Mouse (Mus musculus) embryonic facial prominence, embryonic 14.5 days (tissue): ENCODE data around the gene Ugt8a. TPM values are rescaled to one million over a fixed set of nuclear protein-coding genes. Genes with fewer than 3 reads are reported as not detected.

Experiments
- ATAC-seq: fragments of 200-750 bp; cut with Nextera tagmentation; 2 replicates; pipeline ENCODE4 v1.8.0; 2017; ENCODE audit warnings: low read depth, moderate number of reproducible peaks, moderate TSS enrichment
- DNase-seq: peaks from one replicate; pipeline ENCODE4 v3.0.0-alpha.2; 2015; ENCODE audit warnings: low spot score
- H3K27ac ChIP-seq: fragments of 300-500 bp; sonication (generic); replicated peaks from 2 replicates; pipeline ENCODE4 v1.5.1; 2014; ENCODE audit warnings: low read depth, mild to moderate bottlenecking, low read length, moderate library complexity
- H3K27me3 ChIP-seq: fragments of 300-500 bp; sonication (generic); replicated peaks from 2 replicates; pipeline ENCODE4 v1.6.1; 2014; ENCODE audit warnings: low read length; ENCODE audit not compliant: control insufficient read depth, insufficient read depth
- H3K36me3 ChIP-seq: fragments of 300-500 bp; sonication (generic); 2 replicates; pipeline ENCODE4 v1.6.1; 2014; ENCODE audit warnings: low read length, mixed read lengths; ENCODE audit not compliant: control insufficient read depth, insufficient read depth
- H3K4me1 ChIP-seq: fragments of 300-500 bp; sonication (generic); 2 replicates; pipeline ENCODE4 v1.6.1; 2014; ENCODE audit warnings: antibody characterized with exemption, low read length; ENCODE audit not compliant: control insufficient read depth, insufficient read depth
- H3K4me2 ChIP-seq: fragments of 300-500 bp; sonication (generic); 2 replicates; pipeline ENCODE4 v1.6.1; 2014; ENCODE audit warnings: low read depth, mild to moderate bottlenecking, low read length, moderate library complexity, mixed read lengths
- H3K4me3 ChIP-seq: fragments of 300-500 bp; sonication (generic); 2 replicates; pipeline ENCODE4 v1.5.1; 2014; ENCODE audit warnings: low read depth, mild to moderate bottlenecking, low read length
- H3K9ac ChIP-seq: fragments of 300-500 bp; sonication (generic); 2 replicates; pipeline ENCODE4 v1.6.1; 2014; ENCODE audit warnings: low read depth, mild to moderate bottlenecking, low read length, moderate library complexity, mixed read lengths
- H3K9me3 ChIP-seq: fragments of 300-500 bp; sonication (generic); 2 replicates; pipeline ENCODE4 v1.6.1; 2016; ENCODE audit warnings: low read length; ENCODE audit not compliant: control insufficient read depth
- WGBS: fragments of 180-500 bp; shearing (Covaris S2); extraction: QIAGEN DNeasy Blood & Tissue Kit; methylation state at CpG from one replicate; pipeline ENCODE4 v1.1.7; 2014; 5-methylcytosine and 5-hydroxymethylcytosine counted together
- polyA plus RNA-seq: library from polyadenylated mRNA; unstranded; fragments of >200 nt; fragmentation: Nextera tagmentation; extraction: Ambion mirVana; gene quantifications from 2 replicates; pipeline ENCODE4 v1.2.1, GENCODE M21; 2014

The Ugt8a gene
- polyA plus RNA-seq, 1 experiment from 2014 or later = 1.8 TPM

DNA sequence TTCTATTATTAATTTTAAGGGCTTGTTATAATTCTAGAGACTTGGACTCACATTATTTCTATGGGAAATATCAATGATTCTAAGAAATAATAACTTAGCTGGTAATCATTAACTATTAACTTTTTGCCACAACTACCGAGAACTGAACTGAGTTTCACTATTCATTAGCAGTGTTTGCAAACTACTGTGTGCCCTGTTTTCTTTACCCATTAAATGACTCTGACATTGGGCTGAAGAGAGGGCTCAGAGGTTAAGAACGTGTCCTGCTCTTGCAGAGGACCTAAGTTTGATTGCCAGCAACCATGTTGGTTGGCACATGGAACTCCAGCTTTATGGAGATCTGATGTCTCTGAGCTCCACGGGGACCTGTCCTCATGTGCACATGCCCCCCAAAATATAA lies 2.4 kb upstream of the Ugt8a start:
- H3K9ac ChIP-seq = no peak overlapping the region
- H3K36me3 ChIP-seq = no peaks in the 10 kb centered on the region
- WGBS = 66% methylated on average over 3 of the region's 3 CpGs
- H3K4me3 ChIP-seq = no peak overlapping the region
- H3K27ac ChIP-seq = no peak overlapping the region
- peaks cover 42% of the 10 kb centered on the region for H3K27me3 ChIP-seq
- H3K4me1 ChIP-seq = no peaks in the 10 kb centered on the region; the same call in 1 of the 2 replicates
- no peak overlapping the region for H3K4me2 ChIP-seq
- H3K9me3 ChIP-seq = no peaks in the 10 kb centered on the region
- no peak for DNase-seq
- ATAC-seq = no peak

DNA sequence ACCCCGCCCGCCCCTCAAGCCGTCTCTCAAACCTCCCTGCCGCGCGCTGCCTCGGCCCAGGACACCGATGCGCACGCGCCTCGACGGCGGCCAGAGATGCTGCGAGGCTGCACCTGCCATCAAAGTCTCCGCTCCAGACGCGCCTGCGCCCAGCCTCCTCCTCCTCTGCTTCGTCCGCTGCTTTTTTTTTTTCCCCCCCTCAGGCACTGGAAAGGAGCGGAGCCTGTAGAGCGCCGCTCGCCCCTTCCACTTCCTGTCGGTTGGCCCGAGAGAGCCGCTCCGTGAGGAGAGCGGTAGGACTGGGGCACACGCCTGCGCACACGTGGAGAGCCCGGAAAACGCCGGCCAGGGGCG lies 314 bp upstream of the Ugt8a start:
- Histone ChIP-seq H3K9me3 (no peaks in the 10 kb centered on the region), H3K27me3 (peaks cover 47% of the 10 kb centered on the region), H3K4me3 (peak overlapping the region; percentile 51), H3K36me3 (no peaks in the 10 kb centered on the region), H3K4me1 (no peaks in the 10 kb centered on the region; the same call in 1 of the 2 replicates), H3K9ac (no peak overlapping the region), H3K27ac (no peak overlapping the region), H3K4me2 (peak overlapping the region; percentile 88)
- ATAC-seq (peak; percentile 77), DNase-seq (peak; percentile 36)
- WGBS = under 1% methylated on average over 16 of the region's 37 CpGs

DNA sequence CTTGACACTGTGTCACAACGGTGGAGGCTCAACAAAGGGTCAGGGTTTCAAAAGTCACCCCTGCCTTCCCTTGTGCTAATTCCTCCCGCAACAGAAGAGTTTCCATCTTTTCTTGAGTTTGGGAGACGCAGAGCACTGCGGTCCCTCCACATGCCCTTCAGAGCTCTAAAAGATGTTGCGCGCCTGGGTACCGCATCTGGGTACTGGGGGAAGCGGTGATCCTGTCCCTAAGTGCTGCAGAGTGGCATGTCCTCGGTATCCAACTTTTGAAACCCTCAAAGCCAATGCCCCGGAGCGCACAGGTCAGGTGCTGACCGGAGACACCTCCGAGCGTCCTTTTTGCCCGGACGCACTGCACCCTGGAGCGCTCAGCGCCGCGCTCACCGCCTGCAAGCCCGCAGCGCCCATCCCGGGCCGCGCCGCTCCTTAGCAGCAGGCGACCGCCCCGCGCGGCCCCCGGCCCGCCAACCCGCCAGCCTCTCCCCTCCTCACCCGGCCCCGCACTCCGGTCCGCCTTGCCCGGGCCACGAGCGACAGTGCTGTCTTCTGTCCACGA lies 805 bp downstream of the Ugt8a start:
- Histone ChIP-seq H3K36me3 (no peaks in the 10 kb centered on the region), H3K4me3 (peak overlapping the region; percentile 51), H3K9me3 (no peaks in the 10 kb centered on the region), H3K4me1 (no peaks in the 10 kb centered on the region; the same call in 1 of the 2 replicates), H3K27ac (no peak overlapping the region), H3K4me2 (peak overlapping the region; percentile 88), H3K27me3 (peaks cover 47% of the 10 kb centered on the region), H3K9ac (peak overlapping the region; percentile 49; the same call in 1 of the 2 replicates)
- 2% methylated on average over 17 of the region's 43 CpGs for WGBS
- no peak for DNase-seq
- peak; percentile 53 for ATAC-seq

DNA sequence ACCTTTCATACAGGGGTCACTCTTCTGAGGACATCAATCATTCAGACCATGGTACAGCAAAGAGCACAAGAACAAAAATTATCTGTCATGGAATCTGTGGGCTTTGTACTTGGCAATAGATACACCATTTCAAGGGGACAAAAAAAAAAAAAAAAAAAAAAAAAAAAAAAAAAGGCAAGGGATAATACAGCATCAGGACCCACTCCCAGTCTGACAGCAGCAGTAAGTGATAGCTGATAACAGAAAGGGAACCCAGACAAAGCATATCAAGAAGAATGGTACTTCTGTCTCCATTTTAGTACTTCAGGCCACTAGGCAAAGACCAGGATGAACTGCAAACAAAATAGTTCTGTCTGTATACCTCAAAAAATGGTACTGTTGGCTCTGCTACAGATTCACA lies 2.6 kb downstream of the Ugt8a start:
- DNase-seq (no peak), ATAC-seq (no peak)
- no peak overlapping the region for H3K4me3 ChIP-seq
- H3K4me1 ChIP-seq = no peaks in the 10 kb centered on the region; the same call in 1 of the 2 replicates
- no peak overlapping the region for H3K4me2 ChIP-seq
- H3K27ac ChIP-seq = no peak overlapping the region
- H3K36me3 ChIP-seq = no peaks in the 10 kb centered on the region
- peaks cover 45% of the 10 kb centered on the region for H3K27me3 ChIP-seq
- H3K9ac ChIP-seq = no peak overlapping the region
- no peaks in the 10 kb centered on the region for H3K9me3 ChIP-seq

DNA sequence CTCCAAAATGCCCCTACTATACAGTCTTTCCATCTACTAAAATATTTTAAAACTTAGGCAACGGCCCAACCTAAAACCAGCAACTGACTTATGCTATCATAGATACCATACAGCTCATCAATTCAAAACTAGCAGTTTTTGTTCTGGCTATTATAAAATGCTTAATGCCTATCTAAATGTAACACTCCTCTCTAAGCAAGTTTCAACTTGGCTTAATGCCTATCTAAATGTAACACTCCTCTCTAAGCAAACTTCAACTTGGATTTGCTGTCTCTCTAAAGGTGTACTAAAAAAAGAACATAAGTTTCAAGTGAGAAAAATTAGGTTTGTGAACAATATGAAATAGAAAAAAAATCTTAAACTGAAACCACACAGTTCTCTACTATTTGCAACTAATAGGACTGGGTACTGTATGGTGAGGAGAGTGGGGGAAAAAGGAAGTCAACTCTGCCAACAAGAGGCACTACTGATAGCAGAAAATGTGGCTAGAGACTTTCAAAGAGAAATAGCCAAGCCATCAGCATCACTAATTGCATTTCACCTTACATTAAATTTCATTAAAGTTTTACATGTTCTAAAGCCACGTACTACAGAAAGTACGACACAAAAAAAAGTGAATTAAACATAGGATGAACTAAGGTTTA lies 5.7 kb downstream of the Ugt8a start:
- Histone ChIP-seq H3K27me3 (peaks cover 20% of the 10 kb centered on the region), H3K4me3 (no peak overlapping the region), H3K9ac (no peak overlapping the region), H3K9me3 (no peaks in the 10 kb centered on the region), H3K27ac (no peak overlapping the region), H3K4me2 (no peak overlapping the region), H3K4me1 (no peaks in the 10 kb centered on the region; the same call in 1 of the 2 replicates), H3K36me3 (no peaks in the 10 kb centered on the region)
- ATAC-seq = no peak
- 87% methylated on average over 3 of the region's 3 CpGs for WGBS
- DNase-seq = no peak

DNA sequence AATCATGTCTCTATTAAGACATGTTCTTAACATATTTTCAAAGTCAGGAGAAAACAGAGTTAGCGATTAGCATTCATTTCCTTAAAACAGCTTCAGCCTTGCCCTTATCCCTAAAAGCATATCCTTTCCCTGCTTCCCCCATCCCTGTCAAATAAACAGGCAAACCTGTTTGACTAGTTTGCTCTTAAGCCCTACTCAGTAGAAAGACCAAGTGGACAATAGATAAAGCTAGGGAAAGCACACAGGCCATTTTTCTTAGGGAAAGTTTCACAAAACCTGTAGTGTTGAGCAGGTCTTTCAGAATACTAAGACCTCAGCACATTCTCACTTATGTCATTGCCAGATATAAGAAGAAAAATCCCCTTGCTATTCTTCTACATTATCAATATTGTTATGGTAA lies 7.4 kb downstream of the Ugt8a start:
- no peak overlapping the region for H3K4me3 ChIP-seq
- no peaks in the 10 kb centered on the region for H3K36me3 ChIP-seq
- H3K4me2 ChIP-seq = no peak overlapping the region
- ATAC-seq (peak; percentile 67; the same call in 1 of the 2 replicates), DNase-seq (peak; percentile 23)
- WGBS = 34% methylated on average over 1 of the region's 1 CpGs
- H3K9me3 ChIP-seq = no peaks in the 10 kb centered on the region
- H3K27ac ChIP-seq = no peak overlapping the region
- H3K27me3 ChIP-seq = peaks cover 7% of the 10 kb centered on the region; the same call in 1 of the 2 replicates
- H3K9ac ChIP-seq = no peak overlapping the region
- no peaks in the 10 kb centered on the region for H3K4me1 ChIP-seq

DNA sequence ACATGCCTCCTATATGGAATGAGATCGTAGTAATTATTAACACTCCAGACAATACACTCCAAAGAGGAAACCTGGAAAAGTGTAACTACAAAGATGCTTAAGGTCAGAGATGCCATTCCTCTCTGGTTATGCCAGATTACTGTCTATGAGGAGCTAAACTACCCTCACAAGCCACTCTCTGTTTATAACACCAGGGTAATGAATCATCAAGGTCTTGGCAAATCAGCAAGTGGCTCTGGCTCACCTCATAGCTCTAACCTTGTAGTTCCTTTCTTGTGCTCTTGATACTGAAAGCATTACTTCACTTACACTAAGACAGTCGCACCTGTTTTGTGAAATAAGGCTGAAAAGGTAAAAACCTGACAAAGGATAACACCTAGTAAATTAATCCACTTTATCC lies 17.5 kb downstream of the Ugt8a start:
- Histone ChIP-seq H3K4me2 (no peak overlapping the region), H3K9ac (no peak overlapping the region), H3K4me1 (no peaks in the 10 kb centered on the region), H3K27ac (no peak overlapping the region), H3K36me3 (no peaks in the 10 kb centered on the region), H3K9me3 (no peaks in the 10 kb centered on the region), H3K4me3 (no peak overlapping the region), H3K27me3 (no peaks in the 10 kb centered on the region)
- ATAC-seq = no peak
- no peak for DNase-seq
- 77% methylated on average over 2 of the region's 2 CpGs for WGBS

DNA sequence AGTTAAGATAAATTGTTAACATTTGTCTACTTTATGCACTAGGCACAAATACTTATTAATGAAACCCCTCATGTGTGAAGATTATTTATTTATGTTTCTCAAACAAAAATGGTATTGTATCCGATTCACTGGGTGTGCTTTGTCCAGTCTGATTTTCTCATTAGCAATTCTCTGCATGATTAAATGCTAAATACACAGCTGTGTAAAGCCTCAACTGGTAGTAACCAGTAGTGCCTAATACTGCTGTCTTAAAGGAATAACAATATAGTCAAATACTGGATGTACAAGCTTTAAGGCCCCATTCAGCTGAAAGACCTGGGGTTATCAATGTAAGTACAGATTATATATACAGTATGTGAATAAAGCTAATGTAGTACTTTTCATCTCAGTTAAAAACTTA lies 39.4 kb downstream of the Ugt8a start:
- no peak overlapping the region for H3K4me3 ChIP-seq
- H3K4me2 ChIP-seq = no peak overlapping the region
- no peak for DNase-seq
- H3K27me3 ChIP-seq = no peaks in the 10 kb centered on the region
- H3K36me3 ChIP-seq = no peaks in the 10 kb centered on the region
- no peak overlapping the region for H3K9ac ChIP-seq
- no peak for ATAC-seq
- H3K4me1 ChIP-seq = no peaks in the 10 kb centered on the region
- no peaks in the 10 kb centered on the region for H3K9me3 ChIP-seq
- H3K27ac ChIP-seq = no peak overlapping the region
- WGBS = 75% methylated on average over 1 of the region's 1 CpGs

DNA sequence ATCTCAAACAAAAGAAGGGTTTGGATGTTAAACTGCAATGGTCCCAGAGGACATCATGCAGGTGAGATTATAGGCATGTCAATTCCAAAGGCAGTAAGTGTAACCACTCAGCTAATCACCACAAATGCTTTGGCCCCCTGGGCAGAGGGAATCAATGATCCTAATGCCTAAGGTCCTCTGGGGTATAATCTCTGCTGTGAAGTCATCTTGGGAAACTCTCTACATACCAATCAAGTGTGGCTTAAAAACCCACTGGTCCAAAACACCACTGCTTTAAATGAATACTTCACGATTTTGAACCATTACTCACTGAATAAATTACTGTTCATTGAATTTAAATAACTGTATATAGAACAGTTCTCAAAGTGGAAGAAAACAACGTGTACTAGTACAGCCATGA lies 51.3 kb downstream of the Ugt8a start:
- Histone ChIP-seq H3K4me3 (no peak overlapping the region), H3K36me3 (no peaks in the 10 kb centered on the region), H3K9me3 (no peaks in the 10 kb centered on the region), H3K27me3 (no peaks in the 10 kb centered on the region), H3K9ac (no peak overlapping the region), H3K4me2 (no peak overlapping the region), H3K27ac (no peak overlapping the region), H3K4me1 (no peaks in the 10 kb centered on the region)
- WGBS = 47% methylated on average over 2 of the region's 2 CpGs
- ATAC-seq = no peak
- no peak for DNase-seq
